Mouse (Mus musculus) cerebellum, adult 9-10 months (tissue): ENCODE results near the gene Hist2h3b.
A peak's percentile ranks its signal among the peaks of the same experiment; 100 is the strongest.
"Not testable (repeated sequence)": the region's sequence is repeated elsewhere in the genome, so short reads cannot be mapped to it uniquely, and the experiment has no call there.

Experiments used
- DNase-seq: peaks from one replicate; pipeline ENCODE4 v3.0.0; 2022

Gene Hist2h3b

GRCm38 (mm10) chr3:96239949-96240798 is 28.3 kb upstream of the Hist2h3b start, which contains the start of gene Hist2h2aa2:
Hist2h2aa2 (minus strand) TSS chr3:96240276.
- DNase-seq, result peak; percentile 96

- no peak for DNase-seq
Observed at GRCm38 (mm10) chr3:96240799-96241197, 27.7 kb upstream of the Hist2h3b start.

GRCm38 (mm10) chr3:96243921-96244572 is 24.4 kb upstream of the Hist2h3b start:
- no peak for DNase-seq

- DNase-seq, result peak; percentile 92
Observed at GRCm38 (mm10) chr3:96245003-96245886, 23.2 kb upstream of the Hist2h3b start, which contains the start of gene Hist2h2aa1. Hist2h2aa1 (plus strand) TSS chr3:96245497.

- not testable (repeated sequence) for DNase-seq
Observed at GRCm38 (mm10) chr3:96246018-96246417, 22.4 kb upstream of the Hist2h3b start.

- not testable (repeated sequence) for DNase-seq
Observed at GRCm38 (mm10) chr3:96246427-96246856, 22.0 kb upstream of the Hist2h3b start, which contains the start of gene Hist2h3c1. Hist2h3c1 (plus strand) TSS chr3:96246685.

GRCm38 (mm10) chr3:96247356-96248140 is 20.9 kb upstream of the Hist2h3b start:
- DNase-seq, result peak; percentile 59

- no peak for DNase-seq
Observed at GRCm38 (mm10) chr3:96248141-96249033, 20.1 kb upstream of the Hist2h3b start.

GRCm38 (mm10) chr3:96249034-96249345 is 19.5 kb upstream of the Hist2h3b start:
- no peak for DNase-seq

- no peak for DNase-seq
Observed at GRCm38 (mm10) chr3:96250890-96251289, 17.6 kb upstream of the Hist2h3b start.

- DNase-seq, result no peak
Observed at GRCm38 (mm10) chr3:96251787-96252186, 16.7 kb upstream of the Hist2h3b start.

- no peak for DNase-seq
Observed at GRCm38 (mm10) chr3:96254683-96255355, 13.6 kb upstream of the Hist2h3b start.

- no peak for DNase-seq
Observed at GRCm38 (mm10) chr3:96255926-96256593, 12.4 kb upstream of the Hist2h3b start.

GRCm38 (mm10) chr3:96257190-96257589 is 11.3 kb upstream of the Hist2h3b start:
- no peak for DNase-seq

- DNase-seq, result peak; percentile 47
Observed at GRCm38 (mm10) chr3:96260220-96260619, 8.2 kb upstream of the Hist2h3b start.

GRCm38 (mm10) chr3:96261623-96262022 is 6.8 kb upstream of the Hist2h3b start:
- DNase-seq, result no peak

GRCm38 (mm10) chr3:96262216-96262875 is 6.1 kb upstream of the Hist2h3b start:
- DNase-seq, result peak; percentile 95

GRCm38 (mm10) chr3:96262979-96263550 is 5.4 kb upstream of the Hist2h3b start, which contains the start of gene Hist2h4:
Hist2h4 (minus strand) TSS chr3:96263311.
- DNase-seq, result peak; percentile 100
